Mouse (Mus musculus) hindbrain, embryonic 14.5 days (tissue): ENCODE measurements around the gene Olfr1508. TPM values are rescaled to one million over a fixed set of nuclear protein-coding genes. Genes with fewer than 3 reads are reported as not detected.
"Not testable (repeated sequence)": the region's sequence is repeated elsewhere in the genome, so short reads cannot be mapped to it uniquely, and the experiment has no call there.

Experiments used
- ATAC-seq: fragments of 200-750 bp; cut with Nextera tagmentation; 2 replicates; pipeline ENCODE4 v1.8.0; 2017; ENCODE audit warnings: moderate number of reproducible peaks, mild to moderate bottlenecking, moderate TSS enrichment, moderate library complexity; ENCODE audit not compliant: low FRiP score
- DNase-seq: peaks from one replicate; pipeline ENCODE4 v3.0.0-alpha.2; 2015; ENCODE audit warnings: low spot score
- H3K27ac ChIP-seq: fragments of 300-500 bp; sonication (generic); 2 replicates; pipeline ENCODE4 v1.5.1; 2014; ENCODE audit warnings: mild to moderate bottlenecking, moderate library complexity
- H3K27me3 ChIP-seq: fragments of 300-500 bp; sonication (generic); 2 replicates; pipeline ENCODE4 v1.6.1; 2014; ENCODE audit warnings: mild to moderate bottlenecking, low read length, mixed read lengths; ENCODE audit not compliant: control insufficient read depth, insufficient read depth
- H3K36me3 ChIP-seq: fragments of 300-500 bp; sonication (generic); replicated peaks from 2 replicates; pipeline ENCODE4 v1.6.1; 2014; ENCODE audit not compliant: control insufficient read depth, insufficient read depth
- H3K4me1 ChIP-seq: fragments of 300-500 bp; sonication (generic); replicated peaks from 2 replicates; pipeline ENCODE4 v1.6.1; 2014; ENCODE audit warnings: antibody characterized with exemption, low read length, mixed read lengths; ENCODE audit not compliant: control insufficient read depth, insufficient read depth
- H3K4me2 ChIP-seq: fragments of 300-500 bp; sonication (generic); replicated peaks from 2 replicates; pipeline ENCODE4 v1.6.1; 2014; ENCODE audit warnings: mild to moderate bottlenecking, moderate library complexity
- H3K4me3 ChIP-seq: fragments of 300-500 bp; sonication (generic); replicated peaks from 2 replicates; pipeline ENCODE4 v1.5.1; 2014; ENCODE audit warnings: mild to moderate bottlenecking, low read length
- H3K9ac ChIP-seq: fragments of 300-500 bp; sonication (generic); 2 replicates; pipeline ENCODE4 v1.6.1; 2014
- H3K9me3 ChIP-seq: fragments of 300-500 bp; sonication (generic); 2 replicates; pipeline ENCODE4 v1.6.1; 2016; ENCODE audit warnings: low read length; ENCODE audit not compliant: control insufficient read depth
- WGBS: fragments of 180-500 bp; shearing (Covaris S2); extraction: QIAGEN DNeasy Blood & Tissue Kit; methylation state at CpG from one replicate; pipeline ENCODE4 v1.1.7; 2014; 5-methylcytosine and 5-hydroxymethylcytosine counted together
- polyA plus RNA-seq: library from polyadenylated mRNA; unstranded; fragments of >200 nt; fragmentation: Nextera tagmentation; extraction: Ambion mirVana; gene quantifications from 2 replicates; pipeline ENCODE4 v1.2.1, GENCODE M21; 2014

Gene Olfr1508
- 0.04 TPM in 1 of 2 replicates, not detected in the other for polyA plus RNA-seq

DNA sequence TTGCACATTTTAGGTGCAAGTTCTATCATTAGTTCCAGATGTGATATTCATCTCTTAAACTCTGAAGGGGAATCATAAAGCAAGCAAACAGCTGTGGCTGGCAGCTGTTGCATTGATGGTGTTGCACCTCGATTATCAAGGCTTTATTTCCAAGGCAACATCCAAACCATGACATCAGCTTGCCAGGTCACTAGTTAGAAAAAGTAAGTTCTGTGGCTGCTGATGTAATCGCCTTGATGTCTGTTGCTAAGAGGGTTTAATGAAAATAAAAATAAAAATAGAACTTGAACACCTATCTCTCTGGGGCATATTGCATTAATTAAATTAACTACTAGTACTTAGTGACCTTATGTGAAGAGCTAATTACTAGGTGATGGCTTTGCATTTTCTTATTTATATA lies at the start of gene Olfr1508:
Gene Olfr1508 (minus strand): TSS at position 101 of the 400 bp plus-strand sequence.
- no peaks in the 10 kb centered on the region for H3K27me3 ChIP-seq
- DNase-seq (no peak), ATAC-seq (no peak)
- no peaks in the 10 kb centered on the region for H3K4me1 ChIP-seq
- no peak within 1 kb of the TSS for H3K4me3 ChIP-seq
- H3K4me2 ChIP-seq = no peak within 1 kb of the TSS
- H3K9ac ChIP-seq = no peak within 1 kb of the TSS
- WGBS = 77% methylated on average over 2 of the region's 2 CpGs
- H3K9me3 ChIP-seq = no peaks in the 10 kb centered on the region
- H3K36me3 ChIP-seq = no peaks in the 10 kb centered on the region
- no peak within 1 kb of the TSS for H3K27ac ChIP-seq

DNA sequence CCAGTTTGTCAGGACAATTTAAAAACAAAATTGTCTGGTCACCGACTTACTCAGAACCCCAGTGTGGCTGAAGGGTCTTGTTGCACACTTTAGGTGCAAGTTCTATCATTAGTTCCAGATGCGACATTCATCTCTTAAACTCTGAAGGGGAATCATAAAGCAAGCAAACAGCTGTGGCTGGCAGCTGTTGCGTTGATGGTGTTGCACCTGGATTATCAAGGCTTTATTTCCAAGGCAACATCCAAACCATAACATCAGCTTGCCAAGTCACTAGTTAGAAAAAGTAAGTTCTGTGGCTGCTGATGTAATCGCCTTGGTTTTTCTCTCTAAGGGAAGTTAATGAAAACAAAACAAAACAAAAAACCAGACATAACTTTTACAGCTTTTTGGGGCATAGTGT lies 28.2 kb upstream of the Olfr1508 start, which contains the start of gene Olfr1507:
Gene Olfr1507 (minus strand): TSS at position 234 of the 400 bp plus-strand sequence.
- 87% methylated on average over 4 of the region's 4 CpGs for WGBS
- DNase-seq (no peak), ATAC-seq (no peak)
- H3K27ac ChIP-seq = no peak within 1 kb of the TSS
- no peaks in the 10 kb centered on the region for H3K9me3 ChIP-seq
- no peak within 1 kb of the TSS for H3K4me2 ChIP-seq
- no peak within 1 kb of the TSS for H3K4me3 ChIP-seq
- no peak within 1 kb of the TSS for H3K9ac ChIP-seq
- H3K36me3 ChIP-seq = no peaks in the 10 kb centered on the region
- H3K27me3 ChIP-seq = no peaks in the 10 kb centered on the region
- no peaks in the 10 kb centered on the region for H3K4me1 ChIP-seq

- no peak for ATAC-seq
- Histone ChIP-seq H3K4me2 (no peak overlapping the region), H3K27me3 (no peaks in the 10 kb centered on the region), H3K4me1 (no peaks in the 10 kb centered on the region), H3K27ac (no peak overlapping the region), H3K9ac (no peak overlapping the region), H3K36me3 (no peaks in the 10 kb centered on the region), H3K4me3 (no peak overlapping the region), H3K9me3 (no peaks in the 10 kb centered on the region)
- WGBS = 85% methylated on average over 1 of the region's 1 CpGs
- no peak for DNase-seq
These were observed 1.6 kb downstream of the Olfr1508 start for GRCm38 (mm10) chr14:52465738-52466137.

DNA sequence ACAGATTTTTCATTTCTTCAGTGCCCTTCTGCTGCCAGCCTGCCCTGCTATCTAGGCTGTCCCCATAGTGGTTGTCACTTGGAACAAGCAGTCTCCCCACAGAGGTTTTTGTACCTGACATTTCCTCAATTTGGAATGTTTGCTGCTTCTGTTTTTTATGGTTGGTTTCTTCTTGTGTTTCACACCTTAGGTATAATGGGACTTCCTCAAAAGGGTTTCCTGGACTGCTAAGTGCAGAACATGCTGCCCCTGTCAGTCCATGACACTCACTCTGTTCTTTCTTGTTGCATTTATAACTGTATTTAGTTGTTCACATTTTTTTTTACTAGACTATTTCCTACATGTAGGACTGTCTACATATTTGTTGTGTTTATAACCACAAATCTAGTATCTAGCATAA lies 5.4 kb downstream of the Olfr1508 start:
- ATAC-seq (no peak), DNase-seq (no peak)
- H3K9me3 ChIP-seq = no peaks in the 10 kb centered on the region

DNA sequence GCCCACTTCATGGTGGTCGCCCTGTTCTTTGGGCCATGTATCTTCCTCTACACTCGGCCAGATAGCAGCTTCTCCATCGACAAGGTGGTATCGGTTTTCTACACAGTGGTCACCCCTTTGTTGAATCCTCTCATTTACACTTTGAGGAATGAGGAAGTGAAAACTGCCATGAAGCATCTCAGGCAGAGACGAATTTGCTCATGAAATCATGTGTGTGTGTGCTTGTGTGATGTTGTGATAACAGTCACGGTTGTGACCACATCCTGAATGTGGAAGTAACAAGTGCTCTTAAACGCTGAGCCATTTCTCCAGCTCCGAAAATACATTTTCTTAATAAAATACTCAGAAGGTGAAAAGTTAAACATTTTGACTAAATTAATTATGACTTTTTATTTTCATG lies 16.2 kb downstream of the Olfr1508 start:
- Histone ChIP-seq H3K4me3 (no peak overlapping the region), H3K9me3 (no peaks in the 10 kb centered on the region), H3K27me3 (no peaks in the 10 kb centered on the region), H3K27ac (no peak overlapping the region), H3K4me1 (no peaks in the 10 kb centered on the region), H3K4me2 (no peak overlapping the region), H3K9ac (no peak overlapping the region), H3K36me3 (no peaks in the 10 kb centered on the region)
- DNase-seq (no peak), ATAC-seq (no peak)
- WGBS = 91% methylated on average over 8 of the region's 8 CpGs

More for the DNA sequence above, 5.4 kb downstream of the Olfr1508 start:
- Histone ChIP-seq H3K36me3 (no peaks in the 10 kb centered on the region), H3K27ac (no peak overlapping the region), H3K4me1 (no peaks in the 10 kb centered on the region), H3K4me3 (no peak overlapping the region), H3K9ac (no peak overlapping the region), H3K4me2 (no peak overlapping the region), H3K27me3 (no peaks in the 10 kb centered on the region)

- Histone ChIP-seq H3K27ac (no peak within 1 kb of the TSS), H3K36me3 (no peaks in the 10 kb centered on the region), H3K9me3 (no peaks in the 10 kb centered on the region), H3K4me2 (no peak within 1 kb of the TSS), H3K9ac (no peak within 1 kb of the TSS), H3K27me3 (no peaks in the 10 kb centered on the region), H3K4me3 (no peak within 1 kb of the TSS), H3K4me1 (no peaks in the 10 kb centered on the region)
- ATAC-seq = no peak
- no peak for DNase-seq
These were observed 24.6 kb downstream of the Olfr1508 start, which contains the start of gene Olfr1509 for GRCm38 (mm10) chr14:52442690-52443089. Gene Olfr1509, plus strand, starts transcription at chr14:52442990.

GRCm38 (mm10) chr14:52427686-52428085 lies 39.6 kb downstream of the Olfr1508 start:
- no peak for ATAC-seq
- Histone ChIP-seq H3K4me1 (no peaks in the 10 kb centered on the region), H3K27me3 (no peaks in the 10 kb centered on the region), H3K4me3 (no peak overlapping the region), H3K36me3 (no peaks in the 10 kb centered on the region), H3K9ac (no peak overlapping the region), H3K27ac (no peak overlapping the region), H3K9me3 (no peaks in the 10 kb centered on the region), H3K4me2 (no peak overlapping the region)
- no peak for DNase-seq
- 91% methylated on average over 1 of the region's 1 CpGs for WGBS

DNA sequence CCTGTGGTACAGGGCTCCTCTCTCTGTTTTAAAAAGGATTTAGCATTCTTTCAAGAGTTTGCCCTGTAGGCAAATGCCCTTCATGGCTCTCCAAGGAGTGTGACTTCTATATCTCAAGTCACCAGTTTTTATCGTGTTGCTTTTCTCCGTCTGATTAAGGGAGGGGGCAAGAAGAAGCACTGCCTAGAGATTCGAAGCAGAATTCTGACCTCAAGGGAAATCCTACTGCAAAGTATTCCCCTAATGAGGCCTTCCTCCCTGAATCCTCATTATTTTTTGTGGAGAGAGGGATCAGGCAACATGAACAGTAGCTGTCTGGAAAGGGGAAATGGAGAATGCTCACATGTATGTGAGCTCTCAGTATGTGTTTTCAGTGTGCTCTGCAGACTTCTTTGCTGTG lies 53.0 kb downstream of the Olfr1508 start, which contains the start of gene Olfr1510:
Gene Olfr1510 (minus strand): TSS at position 101 of the 400 bp plus-strand sequence.
- Histone ChIP-seq H3K4me3 (no peak within 1 kb of the TSS), H3K27ac (no peak within 1 kb of the TSS), H3K9ac (no peak within 1 kb of the TSS), H3K27me3 (no peaks in the 10 kb centered on the region), H3K36me3 (no peaks in the 10 kb centered on the region), H3K4me1 (no peaks in the 10 kb centered on the region), H3K9me3 (no peaks in the 10 kb centered on the region), H3K4me2 (no peak within 1 kb of the TSS)
- 91% methylated on average over 3 of the region's 3 CpGs for WGBS
- ATAC-seq (no peak), DNase-seq (no peak)

- not testable (repeated sequence) for DNase-seq, H3K4me1 ChIP-seq, H3K36me3 ChIP-seq, H3K4me2 ChIP-seq, H3K9ac ChIP-seq, H3K27me3 ChIP-seq, H3K4me3 ChIP-seq, H3K27ac ChIP-seq, H3K9me3 ChIP-seq
- WGBS = 80% methylated on average over 7 of the region's 10 CpGs
- ATAC-seq = 0 out of 2 replicates have a peak, but pooled peaks have one; percentile 11
These were observed 57.0 kb downstream of the Olfr1508 start for GRCm38 (mm10) chr14:52410142-52410919.
